Mouse (Mus musculus) C2C12 (cell line): ENCODE data around the gene Anxa9. TPM values are rescaled to one million over a fixed set of nuclear protein-coding genes. Genes with fewer than 3 reads are reported as not detected.
"Not testable (repeated sequence)": the region's sequence is repeated elsewhere in the genome, so short reads cannot be mapped to it uniquely, and the experiment has no call there.

Experiments used
- H3K27me3 ChIP-seq: one replicate; pipeline ENCODE4 v1.6.1; 2011; ENCODE audit not compliant: control insufficient read depth, insufficient read depth, insufficient read length
- H3K36me3 ChIP-seq: one replicate; pipeline ENCODE4 v1.6.1; 2011; ENCODE audit not compliant: control insufficient read depth, insufficient read depth
- H3K4me3 ChIP-seq: one replicate; pipeline ENCODE4 v1.5.1; 2011; ENCODE audit warnings: mild to moderate bottlenecking, control low read depth; ENCODE audit not compliant: poor library complexity, insufficient read depth, severe bottlenecking
- H3K79me2 ChIP-seq: one replicate; pipeline ENCODE4 v1.6.1; 2011; ENCODE audit not compliant: control insufficient read depth, insufficient read depth
- H3K79me3 ChIP-seq: one replicate; pipeline ENCODE4 v1.6.1; 2011; ENCODE audit warnings: low read depth, control low read depth
- H3ac ChIP-seq: one replicate; pipeline ENCODE3; 2011; ENCODE audit warnings: low read depth; ENCODE audit not compliant: control insufficient read depth, insufficient read length
- CEBPB ChIP-seq: IDR thresholded peaks from one replicate; pipeline ENCODE4 v1.6.1; 2011; ENCODE audit warnings: low read depth, mild to moderate bottlenecking, control low read depth, moderate library complexity
- CTCF ChIP-seq: IDR thresholded peaks from one replicate; pipeline ENCODE4 v1.5.1; 2011; ENCODE audit not compliant: control insufficient read depth, insufficient read depth, insufficient read length
- FOSL1 ChIP-seq: IDR thresholded peaks from one replicate; pipeline ENCODE4 v1.8.0; 2011; ENCODE audit warnings: mild to moderate bottlenecking, low read length; ENCODE audit not compliant: poor library complexity, insufficient read depth, severe bottlenecking
- MAX ChIP-seq: IDR thresholded peaks from one replicate; pipeline ENCODE4 v1.6.1; 2011; ENCODE audit warnings: mild to moderate bottlenecking, control low read depth
- MYOD1 ChIP-seq: IDR thresholded peaks from one replicate; pipeline ENCODE4 v1.6.1; 2011; ENCODE audit warnings: low read depth; ENCODE audit not compliant: control insufficient read depth, insufficient read length
- MYOG ChIP-seq: IDR thresholded peaks from one replicate; pipeline ENCODE4 v1.6.1; 2011; ENCODE audit not compliant: control insufficient read depth, insufficient read length; ENCODE audit errors: extremely low read depth
- USF1 ChIP-seq: IDR thresholded peaks from one replicate; pipeline ENCODE4 v1.6.1; 2011; ENCODE audit warnings: low read depth, mild to moderate bottlenecking, control low read depth, moderate library complexity
- long read RNA-seq, 2 experiments: library from polyadenylated mRNA; unstranded; transcript quantifications; one replicate each; pipeline ENCODE4 v2.0.0; 2019 to 2020
- polyA plus RNA-seq: library from polyadenylated mRNA; unstranded; fragments of >200 nt; fragmentation: generic; extraction: Trizol; gene quantifications from one replicate; pipeline ENCODE4 v1.2.1, GENCODE M21; 2012; ENCODE audit warnings: missing spikeins

Anxa9 gene
- 1.6 TPM for polyA plus RNA-seq
- long read RNA-seq, experiment 1, partial matches to known transcripts, result 0 of 6 reads
- long read RNA-seq, experiment 1, other reads (novel, unspliced or antisense), result 6 of 6 reads
- long read RNA-seq, experiment 2, partial matches to known transcripts, result 0 of 14 reads
- long read RNA-seq, experiment 2, other reads (novel, unspliced or antisense), result 14 of 14 reads

DNA sequence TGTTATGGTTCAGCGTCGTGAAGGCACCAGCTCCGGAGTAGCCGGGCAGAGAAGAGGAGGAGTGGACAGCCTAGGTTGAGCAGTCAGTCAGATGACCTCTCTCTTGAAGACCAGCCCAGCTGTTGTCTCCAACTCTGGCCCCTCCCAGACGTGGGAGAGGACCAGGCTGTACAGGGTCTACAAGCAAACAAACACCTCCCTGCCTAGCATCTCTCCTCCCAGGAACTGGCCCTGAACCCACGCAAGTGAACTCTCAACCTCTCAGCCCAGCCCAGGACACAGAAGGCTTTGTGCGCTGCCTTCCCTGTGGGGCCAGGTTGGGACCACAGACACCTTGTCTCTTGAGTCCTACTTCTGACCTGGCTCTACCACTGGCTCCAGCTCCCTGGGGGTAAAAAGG lies at the start of gene Anxa9:
Gene Anxa9 (minus strand): TSS at position 77 of the 400 bp plus-strand sequence.
- H3K4me3 ChIP-seq, result no peak within 1 kb of the TSS

DNA sequence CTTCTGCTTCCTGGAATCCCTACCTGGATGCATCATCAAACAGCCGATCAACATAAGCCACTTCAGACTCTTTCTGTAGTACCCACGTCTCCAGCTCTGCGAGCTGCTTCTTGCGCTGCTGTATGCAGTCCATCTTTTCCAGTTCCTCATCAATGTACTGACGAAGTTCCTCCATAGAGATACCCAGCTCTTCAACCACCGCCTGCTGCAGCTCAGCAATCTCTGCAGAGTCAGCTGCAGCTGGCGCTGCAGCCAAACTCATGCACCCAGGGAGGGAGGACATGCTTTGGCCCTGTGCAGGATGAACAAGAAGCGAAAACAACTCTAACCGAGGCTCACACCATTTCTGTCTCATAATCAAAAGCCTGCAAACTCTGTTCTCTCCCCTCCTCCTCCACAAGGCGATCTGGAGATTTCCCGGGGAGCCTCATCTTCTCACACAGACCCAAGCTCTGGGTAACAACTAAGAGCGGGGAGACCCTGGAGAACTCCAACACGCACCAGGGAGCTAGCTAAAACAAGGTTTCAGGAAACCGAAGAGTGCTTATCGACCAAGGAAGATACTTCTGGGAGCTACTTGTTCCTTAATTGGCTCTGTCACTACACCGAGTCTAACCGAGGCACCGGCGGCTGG lies 49.1 kb upstream of the Anxa9 start:
- not testable (repeated sequence) for H3K27me3 ChIP-seq, H3ac ChIP-seq, H3K79me3 ChIP-seq
- Histone ChIP-seq H3K36me3 (peaks cover 30% of the 10 kb centered on the region), H3K4me3 (peak overlapping the region; percentile 42), H3K79me2 (peaks cover 42% of the 10 kb centered on the region)

More for the DNA sequence above, at the start of gene Anxa9:
- H3ac ChIP-seq, result no peak within 1 kb of the TSS
- peaks cover 4% of the 10 kb centered on the region for H3K79me2 ChIP-seq
- no peaks in the 10 kb centered on the region for H3K36me3 ChIP-seq
- no peaks in the 10 kb centered on the region for H3K79me3 ChIP-seq
- no peaks in the 10 kb centered on the region for H3K27me3 ChIP-seq
- TF ChIP-seq MAX (no peak), CTCF (no peak), FOSL1 (no peak), CEBPB (no peak), USF1 (no peak), MYOG (no peak), MYOD1 (no peak)

DNA sequence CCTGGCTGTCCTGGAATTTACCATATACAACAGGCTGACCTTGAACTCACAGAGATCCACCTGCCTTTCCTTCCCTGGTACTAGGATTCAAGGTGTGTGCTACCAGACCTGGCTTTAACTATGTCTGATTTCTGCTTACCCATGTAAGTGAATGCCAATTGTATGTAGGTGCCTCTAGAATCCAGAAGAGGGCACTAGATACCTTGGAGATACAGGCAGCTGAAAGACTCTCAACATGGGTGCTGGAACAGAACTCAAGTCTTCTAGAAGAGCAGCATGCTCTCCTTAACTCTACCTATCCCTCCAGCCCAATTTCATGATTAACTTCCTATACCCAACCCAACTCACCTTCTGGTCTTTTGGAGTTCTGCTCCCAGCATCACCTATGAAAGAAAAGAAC lies 42.5 kb upstream of the Anxa9 start:
- H3K36me3 ChIP-seq, result peaks cover 78% of the 10 kb centered on the region
- H3K79me3 ChIP-seq, result peaks cover 3% of the 10 kb centered on the region
- no peak overlapping the region for H3ac ChIP-seq
- H3K4me3 ChIP-seq, result no peak overlapping the region
- TF ChIP-seq CTCF, result no peak
- no peak for TF ChIP-seq MYOD1
- TF ChIP-seq FOSL1, result no peak
- TF ChIP-seq MAX, result no peak
- TF ChIP-seq CEBPB, result no peak
- TF ChIP-seq USF1, result no peak
- no peak for TF ChIP-seq MYOG
- peaks cover 20% of the 10 kb centered on the region for H3K79me2 ChIP-seq
- H3K27me3 ChIP-seq, result no peaks in the 10 kb centered on the region

DNA sequence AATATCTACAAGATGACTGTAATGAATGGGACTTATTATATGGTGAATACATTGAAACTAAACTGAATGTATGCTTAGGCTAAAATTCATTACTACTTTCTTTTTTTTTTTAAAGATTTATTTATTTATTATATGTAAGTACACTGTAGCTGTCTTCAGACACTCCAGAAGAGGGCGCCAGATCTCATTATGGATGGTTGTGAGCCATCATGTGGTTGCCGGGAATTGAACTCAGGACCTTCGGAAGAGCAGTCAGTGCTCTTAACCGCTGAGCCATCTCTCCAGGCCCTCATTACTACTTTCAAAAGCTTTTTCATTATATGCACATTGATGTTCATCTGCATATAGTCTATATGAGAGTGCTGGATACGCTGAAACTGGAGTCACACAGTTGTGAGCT lies 41.4 kb upstream of the Anxa9 start:
- H3K4me3 ChIP-seq, H3K79me3 ChIP-seq, H3K27me3 ChIP-seq, H3ac ChIP-seq: not testable (repeated sequence)
- H3K36me3 ChIP-seq, result peaks cover 79% of the 10 kb centered on the region
- peaks cover 10% of the 10 kb centered on the region for H3K79me2 ChIP-seq

DNA sequence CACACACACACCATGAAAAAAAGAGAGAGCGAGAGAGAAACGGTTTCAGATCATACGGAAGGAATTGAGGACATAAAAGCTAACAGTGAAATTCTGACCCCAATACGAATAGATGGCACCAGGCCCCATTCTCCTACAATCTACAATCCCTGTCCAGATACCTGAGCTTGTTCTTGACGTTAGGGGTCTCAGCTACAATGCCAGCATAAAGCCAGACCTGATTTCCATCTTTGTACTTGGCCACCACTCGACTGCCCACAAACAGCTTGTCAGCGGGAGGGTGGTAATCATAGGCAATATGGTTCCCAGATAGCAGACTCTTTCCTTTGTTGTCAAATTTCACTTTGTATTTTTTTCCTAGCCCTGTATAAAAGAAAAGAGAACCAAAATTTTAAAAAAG lies 39.5 kb upstream of the Anxa9 start:
- Histone ChIP-seq H3K79me3 (no peaks in the 10 kb centered on the region), H3K4me3 (no peak overlapping the region), H3K27me3 (no peaks in the 10 kb centered on the region), H3K79me2 (no peaks in the 10 kb centered on the region), H3K36me3 (peaks cover 77% of the 10 kb centered on the region), H3ac (no peak overlapping the region)
- no peak for TF ChIP-seq MYOG
- TF ChIP-seq CTCF, result no peak
- TF ChIP-seq CEBPB, result no peak

DNA sequence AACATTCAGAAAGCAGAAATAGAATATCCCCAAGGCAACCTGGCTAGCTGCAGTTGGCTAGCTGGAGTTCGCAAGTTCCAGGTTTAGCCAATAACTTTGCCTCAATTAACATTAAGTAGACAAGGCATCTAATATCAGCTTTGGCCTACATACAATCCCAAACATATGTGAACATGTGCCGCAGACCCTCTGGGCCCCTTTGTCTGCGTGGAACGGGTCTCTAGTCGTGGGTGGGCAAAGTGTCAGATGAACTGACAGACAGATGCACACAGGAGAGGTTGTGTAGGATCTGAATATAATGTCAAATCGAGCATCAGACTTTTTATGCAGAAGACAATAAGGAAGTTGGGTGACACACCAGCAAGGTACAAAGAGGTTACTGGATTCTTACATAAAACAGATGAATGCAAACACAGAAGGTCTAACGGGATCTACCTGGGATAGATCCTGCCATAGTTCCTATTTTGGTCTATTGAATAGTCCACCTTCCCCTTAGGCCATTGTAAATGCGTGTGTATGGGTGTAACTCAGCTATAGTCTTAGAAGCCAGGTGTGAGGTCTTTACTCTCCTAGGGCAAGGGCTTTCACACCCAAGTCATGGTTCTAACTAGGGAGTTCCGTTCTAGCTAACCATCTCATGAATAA lies 36.5 kb upstream of the Anxa9 start:
- H3K36me3 ChIP-seq, result peaks cover 87% of the 10 kb centered on the region
- not testable (repeated sequence) for H3K4me3 ChIP-seq, H3K27me3 ChIP-seq

More for the DNA sequence above, 36.5 kb upstream of the Anxa9 start:
- H3K79me2 ChIP-seq, H3K79me3 ChIP-seq, H3ac ChIP-seq: not testable (repeated sequence)
